Mouse (Mus musculus): ENCODE results near the gene Rho. TPM values are rescaled to one million over a fixed set of nuclear protein-coding genes. Genes with fewer than 3 reads are reported as not detected.

Gene Rho
- total RNA-seq (2012; rRNA removed) (not detected in 2 replicates), polyA plus RNA-seq (2012; ENCODE audit: insufficient read depth in 1 of 2, insufficient read length in 2 of 2, low read depth in 1 of 2, low replicate concordance in 2 of 2, missing spikeins in 1 of 2) (under 1 TPM in 1 of 2 experiments, not detected in 1; 0.11 TPM)

- no peak for TF ChIP-seq ZKSCAN1 (IDR thresholded peaks at IDR 0.05; ENCODE audit: low read depth, low read length)
- no peak for TF ChIP-seq POLR2AphosphoS5 (IDR thresholded peaks at IDR 0.05; ENCODE audit: borderline replicate concordance, low read depth, low read length)
- no peak for TF ChIP-seq MEF2A (IDR thresholded peaks at IDR 0.05; ENCODE audit: extremely low read depth, insufficient replicate concordance, low read depth, low read length, poor library complexity, severe bottlenecking)
- Histone ChIP-seq H3K4me3 (ENCODE audit: control insufficient read depth in 1 of 2, insufficient read depth in 1 of 2, low read depth in 2 of 2, low read length in 2 of 2) (no peak within 1 kb of the TSS), H3K27ac (ENCODE audit: control insufficient read depth, low read depth, low read length) (no peak within 1 kb of the TSS), H3K79me2 (ENCODE audit: control insufficient read depth, insufficient read depth, low read length, poor library complexity) (no peaks in the 10 kb centered on the region), H3K36me3 (ENCODE audit: control insufficient read depth in 1 of 2, insufficient read depth in 2 of 2, low read length in 2 of 2) (no peaks in the 10 kb centered on the region), H3K27me3 (ENCODE audit: control insufficient read depth in 1 of 2, insufficient read depth in 2 of 2, low read length in 2 of 2) (no peaks in the 10 kb centered on the region), H3K4me1 (ENCODE audit: control insufficient read depth in 1 of 2, insufficient read depth in 2 of 2, low read length in 2 of 2) (no peaks in the 10 kb centered on the region), H3K9me3 (replicated peaks; ENCODE audit: insufficient read depth, low read length) (no peaks in the 10 kb centered on the region), H3K9ac (ENCODE audit: control insufficient read depth, low read depth, low read length, poor library complexity, severe bottlenecking) (no peak within 1 kb of the TSS)
- DNase-seq (ENCODE audit: low read depth, low spot score): no peak
Observed at GRCm38 (mm10) chr6:115931639-115932038, at the start of gene Rho. TSS of gene Rho (plus strand) at chr6:115931748.

GRCm38 (mm10) chr6:115884018-115884417 lies 47.5 kb upstream of the Rho start:
- no peaks in the 10 kb centered on the region for H3K79me2 ChIP-seq (ENCODE audit: control insufficient read depth, insufficient read depth, low read length, poor library complexity)
- H3K9ac ChIP-seq (ENCODE audit: control insufficient read depth, low read depth, low read length, poor library complexity, severe bottlenecking): no peak overlapping the region
- H3K27me3 ChIP-seq (ENCODE audit: control insufficient read depth in 1 of 2, insufficient read depth in 2 of 2, low read length in 2 of 2): no peaks in the 10 kb centered on the region
- peaks cover 0 to 9% of the 10 kb centered on the region in 2 experiments; a peak in 2 of 4 replicates for H3K4me1 ChIP-seq (ENCODE audit: control insufficient read depth in 1 of 2, insufficient read depth in 2 of 2, low read length in 2 of 2)
- TF ChIP-seq JUND (IDR thresholded peaks at IDR 0.05; ENCODE audit: low read depth, low read length) (no peak), SIN3A (IDR thresholded peaks at IDR 0.05; ENCODE audit: low read length) (no peak), POLR2AphosphoS5 (IDR thresholded peaks at IDR 0.05; ENCODE audit: borderline replicate concordance, low read depth, low read length) (no peak), ELF1 (IDR thresholded peaks at IDR 0.05; ENCODE audit: low read depth, low read length) (no peak), NRF1 (IDR thresholded peaks at IDR 0.05; ENCODE audit: insufficient read depth, low read depth, low read length, poor library complexity, severe bottlenecking) (no peak), RCOR1 (IDR thresholded peaks at IDR 0.05; ENCODE audit: low read depth, low read length) (no peak), EP300 (IDR thresholded peaks at IDR 0.05; ENCODE audit: low read depth in 1 of 2, low read length in 2 of 2) (no peak), MAX (IDR thresholded peaks at IDR 0.05; ENCODE audit: low read length) (no peak), CHD1 (IDR thresholded peaks at IDR 0.05; ENCODE audit: low read depth, low read length) (no peak), TCF12 (IDR thresholded peaks at IDR 0.05; ENCODE audit: low read depth, low read length) (no peak), MAFK (IDR thresholded peaks at IDR 0.05; ENCODE audit: borderline replicate concordance, low read depth, low read length) (no peak), MYB (IDR thresholded peaks at IDR 0.05; ENCODE audit: low read depth, low read length) (no peak), POLR2AphosphoS2 (IDR thresholded peaks at IDR 0.05; ENCODE audit: low read length) (no peak), NELFE (IDR thresholded peaks at IDR 0.05; ENCODE audit: low read depth, low read length) (no peak), SMC3 (IDR thresholded peaks at IDR 0.05; ENCODE audit: low read depth, low read length) (no peak), BHLHE40 (IDR thresholded peaks at IDR 0.05; ENCODE audit: borderline replicate concordance, low read depth, low read length) (no peak), UBTF (IDR thresholded peaks at IDR 0.05; ENCODE audit: borderline replicate concordance, insufficient read depth, low read depth, low read length) (no peak), MXI1 (IDR thresholded peaks at IDR 0.05; ENCODE audit: low read depth, low read length) (no peak), MAZ (IDR thresholded peaks at IDR 0.05; ENCODE audit: low read depth, low read length) (no peak), ZMIZ1 (IDR thresholded peaks at IDR 0.05; ENCODE audit: low read depth, low read length) (no peak)
- DNase-seq (ENCODE audit: low read depth, low spot score): no peak
- no peak overlapping the region for H3K4me3 ChIP-seq (ENCODE audit: control insufficient read depth in 1 of 2, insufficient read depth in 1 of 2, low read depth in 2 of 2, low read length in 2 of 2)
- no peak overlapping the region for H3K27ac ChIP-seq (ENCODE audit: control insufficient read depth, low read depth, low read length)
- H3K9me3 ChIP-seq (replicated peaks; ENCODE audit: insufficient read depth, low read length): no peaks in the 10 kb centered on the region
- H3K36me3 ChIP-seq (ENCODE audit: control insufficient read depth in 1 of 2, insufficient read depth in 2 of 2, low read length in 2 of 2): peaks cover 0 to 11% of the 10 kb centered on the region in 2 experiments; a peak in 2 of 4 replicates
